Mouse (Mus musculus) lung, embryonic 14.5 days (tissue): ENCODE data around the gene Ctdsp2. TPM values are rescaled to one million over a fixed set of nuclear protein-coding genes. Genes with fewer than 3 reads are reported as not detected.
A peak's percentile ranks its signal among the peaks of the same experiment; 100 is the strongest.

Experiments used
- ATAC-seq: fragments of 200-750 bp; cut with Nextera tagmentation; 2 replicates; pipeline ENCODE4 v1.8.0; 2017; ENCODE audit warnings: mild to moderate bottlenecking, moderate TSS enrichment, moderate library complexity; ENCODE audit not compliant: insufficient read depth
- DNase-seq: peaks from one replicate; pipeline ENCODE4 v3.0.0-alpha.2; 2015
- H3K27ac ChIP-seq: fragments of 300-500 bp; sonication (generic); 2 replicates; pipeline ENCODE4 v1.5.1; 2014; ENCODE audit warnings: low read depth, mild to moderate bottlenecking, moderate library complexity
- H3K27me3 ChIP-seq: fragments of 300-500 bp; sonication (generic); 2 replicates; pipeline ENCODE4 v1.6.1; 2014; ENCODE audit warnings: low read length, control low read depth; ENCODE audit not compliant: insufficient read depth
- H3K36me3 ChIP-seq: fragments of 300-500 bp; sonication (generic); 2 replicates; pipeline ENCODE4 v1.6.1; 2014; ENCODE audit warnings: control low read depth; ENCODE audit not compliant: insufficient read depth
- H3K4me1 ChIP-seq: fragments of 300-500 bp; sonication (generic); 2 replicates; pipeline ENCODE4 v1.6.1; 2014; ENCODE audit warnings: antibody characterized with exemption, control low read depth; ENCODE audit not compliant: insufficient read depth
- H3K4me2 ChIP-seq: fragments of 300-500 bp; sonication (generic); 2 replicates; pipeline ENCODE4 v1.6.1; 2014; ENCODE audit warnings: mild to moderate bottlenecking
- H3K4me3 ChIP-seq: fragments of 300-500 bp; sonication (generic); 2 replicates; pipeline ENCODE4 v1.5.1; 2014; ENCODE audit warnings: low read depth, low read length
- H3K9ac ChIP-seq: fragments of 300-500 bp; sonication (generic); 2 replicates; pipeline ENCODE4 v1.6.1; 2014
- H3K9me3 ChIP-seq: fragments of 300-500 bp; sonication (generic); 2 replicates; pipeline ENCODE4 v1.6.1; 2016; ENCODE audit warnings: low read depth, low read length, control low read depth
- CTCF ChIP-seq: IDR thresholded peaks from 2 replicates; pipeline ENCODE4 v1.5.1; 2016; ENCODE audit warnings: antibody characterized with exemption, low read depth
- WGBS: fragments of 180-500 bp; shearing (Covaris S2); extraction: QIAGEN DNeasy Blood & Tissue Kit; methylation state at CpG from one replicate; pipeline ENCODE4 v1.1.7; 2014; 5-methylcytosine and 5-hydroxymethylcytosine counted together
- polyA plus RNA-seq: library from polyadenylated mRNA; unstranded; fragments of >200 nt; fragmentation: Nextera tagmentation; extraction: Ambion mirVana; gene quantifications from 2 replicates; pipeline ENCODE4 v1.2.1, GENCODE M21; 2014

Ctdsp2 gene
- polyA plus RNA-seq, 1 experiment from 2014 or later: 113 TPM

DNA sequence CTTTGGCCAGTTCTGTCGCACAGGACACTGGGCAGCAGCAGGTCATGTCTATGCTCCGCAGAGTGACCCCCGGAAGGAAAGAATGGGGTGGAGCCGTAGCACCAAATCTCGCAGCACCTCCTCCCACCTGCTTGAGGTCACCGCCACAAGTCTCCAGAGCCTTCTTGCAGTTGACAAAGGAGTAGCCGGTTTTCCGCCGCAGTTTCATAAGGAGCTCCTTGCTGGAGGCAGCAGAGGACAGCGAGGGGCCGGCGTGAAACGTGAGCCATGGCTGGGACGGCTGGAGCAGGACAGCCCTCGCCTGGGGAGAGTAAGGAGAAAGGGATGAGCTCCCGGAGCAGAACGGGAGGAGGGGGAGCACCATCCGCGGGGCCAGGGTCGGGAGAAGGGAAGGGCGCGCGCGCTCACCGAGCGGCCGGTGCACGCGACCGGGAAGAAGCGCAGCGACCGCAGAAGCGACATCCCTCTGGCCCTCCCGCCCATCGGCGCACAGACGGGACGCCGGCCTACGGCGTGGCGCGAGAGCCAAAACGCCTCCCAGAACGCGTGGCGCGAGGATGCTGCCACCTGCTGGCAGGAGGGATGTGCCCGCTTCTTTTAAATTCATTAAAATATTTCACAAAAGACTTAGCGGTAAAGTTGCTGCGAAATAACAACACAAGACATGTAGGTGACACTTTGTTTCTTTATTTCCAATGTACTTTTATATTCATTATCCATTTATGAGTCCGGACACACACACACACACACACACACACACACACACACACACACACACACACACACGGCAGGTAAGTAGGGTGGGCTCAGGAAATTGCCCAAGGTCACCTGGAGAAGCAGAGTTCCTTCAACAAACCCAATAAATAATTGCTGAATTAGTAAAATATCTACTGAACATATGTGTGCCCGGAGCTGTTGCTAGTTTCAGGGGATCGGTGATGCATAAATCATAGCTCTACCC lies 52.1 kb downstream of the Ctdsp2 start, which contains the start of gene Tsfm:
Gene Tsfm, minus strand, starts transcription at position 505 of the 961 bp plus-strand sequence.
- peak; percentile 95 for TF ChIP-seq CTCF
- WGBS: 5% methylated on average over 56 of the region's 56 CpGs
- ATAC-seq (peak; percentile 91), DNase-seq (peak; percentile 98)
- peaks cover 37% of the 10 kb centered on the region for H3K36me3 ChIP-seq
- H3K27ac ChIP-seq: peak within 1 kb of the TSS; percentile 79; the same call in 1 of the 2 replicates
- H3K4me2 ChIP-seq: peak within 1 kb of the TSS; percentile 69
- peak within 1 kb of the TSS; percentile 88 for H3K9ac ChIP-seq
- no peaks in the 10 kb centered on the region for H3K9me3 ChIP-seq
- H3K4me1 ChIP-seq: no peaks in the 10 kb centered on the region
- H3K27me3 ChIP-seq: no peaks in the 10 kb centered on the region
- peak within 1 kb of the TSS; percentile 87 for H3K4me3 ChIP-seq

GRCm38 (mm10) chr10:127033301-127033741 lies 54.8 kb downstream of the Ctdsp2 start:
- no peaks in the 10 kb centered on the region for H3K4me1 ChIP-seq
- ATAC-seq: no peak
- H3K27me3 ChIP-seq: no peaks in the 10 kb centered on the region
- no peak overlapping the region for H3K4me2 ChIP-seq
- no peaks in the 10 kb centered on the region for H3K9me3 ChIP-seq
- H3K4me3 ChIP-seq: no peak overlapping the region
- no peak overlapping the region for H3K9ac ChIP-seq
- no peak for DNase-seq
- H3K36me3 ChIP-seq: peaks cover 11% of the 10 kb centered on the region
- H3K27ac ChIP-seq: no peak overlapping the region
- 78% methylated on average over 8 of the region's 8 CpGs for WGBS
- no peak for TF ChIP-seq CTCF

DNA sequence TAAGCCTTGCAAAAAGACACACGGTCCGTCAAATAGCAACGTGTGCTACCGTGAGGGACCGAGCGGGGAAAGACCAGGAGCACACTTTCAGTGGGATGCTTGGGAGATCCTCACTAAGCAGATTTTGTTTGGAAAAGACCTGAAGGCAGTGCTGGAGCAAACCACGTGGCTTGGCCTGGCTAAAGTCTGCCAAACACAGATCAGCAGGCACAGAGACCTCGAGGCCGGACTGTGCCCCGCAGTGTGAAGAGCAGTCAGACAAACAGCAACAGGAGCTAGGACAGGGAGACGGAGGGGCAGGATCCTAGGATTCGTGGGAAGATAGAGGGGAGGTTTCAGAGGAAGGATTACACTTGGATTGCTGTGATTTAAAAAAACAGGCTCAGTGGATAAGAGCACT lies 57.8 kb downstream of the Ctdsp2 start:
- no peak for TF ChIP-seq CTCF
- no peaks in the 10 kb centered on the region for H3K9me3 ChIP-seq
- H3K9ac ChIP-seq: no peak overlapping the region
- no peak overlapping the region for H3K4me2 ChIP-seq
- peaks cover 5% of the 10 kb centered on the region for H3K27me3 ChIP-seq
- no peaks in the 10 kb centered on the region for H3K36me3 ChIP-seq
- WGBS: 75% methylated on average over 12 of the region's 12 CpGs
- H3K27ac ChIP-seq: no peak overlapping the region
- H3K4me1 ChIP-seq: no peaks in the 10 kb centered on the region
- DNase-seq (no peak), ATAC-seq (no peak)
- no peak overlapping the region for H3K4me3 ChIP-seq

DNA sequence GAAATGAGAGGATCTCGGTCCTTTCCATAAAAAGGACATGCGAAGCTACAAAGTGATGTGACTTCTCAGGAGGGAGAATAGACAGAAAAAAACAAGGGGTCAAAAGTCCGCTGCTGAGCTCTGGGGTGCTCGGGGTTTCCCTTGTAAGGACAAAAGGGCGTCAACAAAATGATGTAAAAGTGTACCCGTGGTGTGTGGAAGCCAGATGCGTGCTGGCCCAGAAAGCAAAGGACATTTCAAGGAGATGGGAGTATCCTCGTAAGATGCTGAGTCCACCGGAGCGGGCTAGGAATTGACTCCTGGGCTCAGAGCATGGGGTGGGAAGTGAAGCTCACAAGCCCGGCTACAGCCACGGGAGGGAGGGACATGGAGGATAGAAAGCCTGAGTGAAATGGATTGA lies 59.1 kb downstream of the Ctdsp2 start:
- DNase-seq (no peak), ATAC-seq (no peak)
- H3K4me2 ChIP-seq: no peak overlapping the region
- TF ChIP-seq CTCF: no peak
- no peak overlapping the region for H3K9ac ChIP-seq
- WGBS: 76% methylated on average over 12 of the region's 12 CpGs
- H3K27me3 ChIP-seq: peaks cover 5% of the 10 kb centered on the region
- H3K36me3 ChIP-seq: no peaks in the 10 kb centered on the region
- peaks cover 4% of the 10 kb centered on the region; the same call in 1 of the 2 replicates for H3K4me1 ChIP-seq
- no peak overlapping the region for H3K27ac ChIP-seq
- H3K4me3 ChIP-seq: no peak overlapping the region
- no peaks in the 10 kb centered on the region for H3K9me3 ChIP-seq

- no peaks in the 10 kb centered on the region for H3K9me3 ChIP-seq
- DNase-seq (peak; percentile 41), ATAC-seq (no peak; the same call in 1 of the 2 replicates)
- H3K36me3 ChIP-seq: peaks cover 18% of the 10 kb centered on the region
- H3K9ac ChIP-seq: peak overlapping the region; percentile 68
- peaks cover 6% of the 10 kb centered on the region; the same call in 1 of the 2 replicates for H3K4me1 ChIP-seq
- TF ChIP-seq CTCF: no peak
- H3K27ac ChIP-seq: peak overlapping the region; percentile 42
- peak overlapping the region; percentile 98 for H3K4me2 ChIP-seq
- whole genome bisulfite sequencing: 1% methylated on average over 20 of the region's 20 CpGs
- peak overlapping the region; percentile 77 for H3K4me3 ChIP-seq
- peaks cover 5% of the 10 kb centered on the region for H3K27me3 ChIP-seq
These were observed 62.2 kb downstream of the Ctdsp2 start for GRCm38 (mm10) chr10:127040569-127041214.

DNA sequence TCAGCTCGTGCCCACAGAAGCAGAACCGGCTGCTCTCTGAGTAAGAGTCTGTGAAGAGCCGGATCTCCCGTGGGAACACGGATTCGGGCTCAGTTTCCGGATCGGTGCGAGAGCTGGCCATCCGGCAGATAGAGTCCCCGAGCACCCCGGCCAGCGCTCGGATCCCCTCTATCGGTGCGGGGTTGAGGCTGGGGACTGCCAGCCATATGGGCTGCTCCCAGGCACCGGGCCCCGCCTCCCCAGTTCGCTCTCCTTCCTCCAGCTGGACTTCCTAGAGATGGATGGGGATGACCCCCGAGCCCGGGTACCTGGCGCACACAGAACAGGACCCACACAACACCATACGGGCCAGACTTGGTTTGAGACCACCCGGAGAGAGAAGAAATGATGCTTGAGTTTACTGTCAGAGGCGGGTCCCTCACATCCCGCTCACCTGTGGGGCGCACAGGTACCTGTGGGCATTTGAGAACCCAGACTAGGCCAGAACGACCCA lies 62.8 kb downstream of the Ctdsp2 start, which contains the start of the genes Mettl1 and Eef1akmt3:
Gene Mettl1, plus strand, starts transcription at position 141 of the 493 bp plus-strand sequence.
Gene Eef1akmt3, minus strand, starts transcription at position 240 of the 493 bp plus-strand sequence.
- no peak for TF ChIP-seq CTCF
- Histone ChIP-seq H3K4me1 (peaks cover 6% of the 10 kb centered on the region; the same call in 1 of the 2 replicates), H3K9me3 (no peaks in the 10 kb centered on the region), H3K36me3 (peaks cover 20% of the 10 kb centered on the region), H3K4me2 (peak within 1 kb of the TSS; percentile 98), H3K4me3 (peak within 1 kb of the TSS; percentile 77), H3K27ac (peak within 1 kb of the TSS; percentile 75), H3K27me3 (peaks cover 5% of the 10 kb centered on the region), H3K9ac (peak within 1 kb of the TSS; percentile 72)
- under 1% methylated on average over 28 of the region's 28 CpGs for WGBS
- ATAC-seq (peak; percentile 79), DNase-seq (peak; percentile 55)
